Mouse (Mus musculus): ENCODE data around the gene Ift122.

The Ift122 gene

GRCm38 (mm10) chr6:115926416-115926815 lies 73.1 kb downstream of the Ift122 start:
- DNase-seq (ENCODE audit: low spot score), result no peak

GRCm38 (mm10) chr6:115927292-115928242 lies 74.3 kb downstream of the Ift122 start:
- no peak for DNase-seq (ENCODE audit: low spot score)

GRCm38 (mm10) chr6:115930018-115930417 lies 76.7 kb downstream of the Ift122 start:
- DNase-seq (ENCODE audit: low spot score), result no peak

- DNase-seq (ENCODE audit: low spot score), result no peak
Observed at GRCm38 (mm10) chr6:115931639-115932038, 78.4 kb downstream of the Ift122 start, which contains the start of gene Rho. Gene Rho, plus strand, starts transcription at chr6:115931748.

- DNase-seq (ENCODE audit: low spot score), result no peak
Observed at GRCm38 (mm10) chr6:115932391-115932790, 79.1 kb downstream of the Ift122 start.

- no peak for DNase-seq (ENCODE audit: low spot score)
Observed at GRCm38 (mm10) chr6:115935544-115935943, 82.3 kb downstream of the Ift122 start.

- DNase-seq (ENCODE audit: low spot score), result no peak
Observed at GRCm38 (mm10) chr6:115938011-115938410, 84.7 kb downstream of the Ift122 start.

- DNase-seq (ENCODE audit: low spot score), result no peak
Observed at GRCm38 (mm10) chr6:115938798-115939197, 85.5 kb downstream of the Ift122 start.

GRCm38 (mm10) chr6:115940603-115941002 lies 87.3 kb downstream of the Ift122 start:
- no peak for DNase-seq (ENCODE audit: low spot score)

- DNase-seq (ENCODE audit: low spot score), result no peak
Observed at GRCm38 (mm10) chr6:115941128-115941527, 87.9 kb downstream of the Ift122 start.

- peak; percentile 37 for DNase-seq (ENCODE audit: low spot score)
Observed at GRCm38 (mm10) chr6:115943498-115944427, 90.5 kb downstream of the Ift122 start.

GRCm38 (mm10) chr6:115944638-115945037 lies 91.4 kb downstream of the Ift122 start, which contains the start of gene H1foo:
Gene H1foo, plus strand, starts transcription at chr6:115944938.
- no peak for DNase-seq (ENCODE audit: low spot score)

GRCm38 (mm10) chr6:115945633-115946032 lies 92.4 kb downstream of the Ift122 start:
- no peak for DNase-seq (ENCODE audit: low spot score)

- DNase-seq (ENCODE audit: low spot score), result peak; percentile 75
Observed at GRCm38 (mm10) chr6:115946389-115946788, 93.1 kb downstream of the Ift122 start.

- DNase-seq (ENCODE audit: low spot score), result no peak
Observed at GRCm38 (mm10) chr6:115954506-115955074, 101.3 kb downstream of the Ift122 start.

GRCm38 (mm10) chr6:115955169-115955568 lies 101.9 kb downstream of the Ift122 start:
- no peak for DNase-seq (ENCODE audit: low spot score)

- no peak for DNase-seq (ENCODE audit: low spot score)
Observed at GRCm38 (mm10) chr6:115955664-115956063, 102.4 kb downstream of the Ift122 start.

GRCm38 (mm10) chr6:115956418-115956921 lies 103.2 kb downstream of the Ift122 start:
- DNase-seq (ENCODE audit: low spot score), result no peak

GRCm38 (mm10) chr6:115956922-115957601 lies 103.8 kb downstream of the Ift122 start:
- peak; percentile 73 for DNase-seq (ENCODE audit: low spot score)

GRCm38 (mm10) chr6:115957681-115958080 lies 104.4 kb downstream of the Ift122 start:
- DNase-seq (ENCODE audit: low spot score), result no peak

GRCm38 (mm10) chr6:115958445-115958844 lies 105.2 kb downstream of the Ift122 start:
- DNase-seq (ENCODE audit: low spot score), result no peak
